Mouse (Mus musculus): ENCODE data around the gene Pdzk1. TPM values are rescaled to one million over a fixed set of nuclear protein-coding genes. Genes with fewer than 3 reads are reported as not detected.

Pdzk1 gene
- polyA plus RNA-seq (2015; fragmentation: Nextera tagmentation; extraction: Ambion mirVana): 0.38 TPM in 1 of 2 replicates, not detected in the other

DNA sequence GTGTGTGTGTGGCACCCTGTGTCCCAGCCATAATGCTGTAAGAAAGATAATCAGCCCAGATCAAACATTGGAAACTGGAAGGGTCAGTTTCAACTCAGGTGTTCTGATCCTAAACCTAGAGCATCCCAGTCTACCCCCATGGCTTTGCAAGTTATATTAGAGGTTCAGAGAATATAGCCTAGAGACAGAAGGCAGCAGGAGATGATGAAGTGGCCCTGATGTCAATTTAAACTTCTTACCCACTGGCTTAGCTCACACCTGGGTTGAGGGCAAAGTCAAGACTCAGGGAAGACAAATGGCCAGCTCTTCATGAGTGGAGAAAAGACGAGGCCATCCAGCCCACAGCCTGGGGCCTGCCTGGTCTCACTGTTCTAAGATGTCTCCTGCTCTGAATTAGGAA lies at the start of gene Pdzk1, which contains the start of gene Cd160:
TSS of gene Pdzk1 (plus strand) at position 301 of the 400 bp plus-strand sequence.
TSS of gene Cd160 (minus strand) at position 368 of the 400 bp plus-strand sequence.
- no peak for ATAC-seq (replicated peaks; ENCODE audit: insufficient number of reproducible peaks, insufficient read depth, low FRiP score, low read depth)
- H3K9me3 ChIP-seq (replicated peaks): no peaks in the 10 kb centered on the region
- H3K4me1 ChIP-seq (replicated peaks): no peaks in the 10 kb centered on the region
- no peaks in the 10 kb centered on the region for H3K36me3 ChIP-seq
- H3K27ac ChIP-seq: no peak within 1 kb of the TSS
- no peak within 1 kb of the TSS for H3K4me3 ChIP-seq
- no peak within 1 kb of the TSS for H3K4me2 ChIP-seq
- no peak within 1 kb of the TSS for H3K9ac ChIP-seq
- H3K27me3 ChIP-seq: peaks cover 3% of the 10 kb centered on the region; the same call in 1 of the 2 replicates
- WGBS: 58% methylated on average over 1 of the region's 1 CpGs

DNA sequence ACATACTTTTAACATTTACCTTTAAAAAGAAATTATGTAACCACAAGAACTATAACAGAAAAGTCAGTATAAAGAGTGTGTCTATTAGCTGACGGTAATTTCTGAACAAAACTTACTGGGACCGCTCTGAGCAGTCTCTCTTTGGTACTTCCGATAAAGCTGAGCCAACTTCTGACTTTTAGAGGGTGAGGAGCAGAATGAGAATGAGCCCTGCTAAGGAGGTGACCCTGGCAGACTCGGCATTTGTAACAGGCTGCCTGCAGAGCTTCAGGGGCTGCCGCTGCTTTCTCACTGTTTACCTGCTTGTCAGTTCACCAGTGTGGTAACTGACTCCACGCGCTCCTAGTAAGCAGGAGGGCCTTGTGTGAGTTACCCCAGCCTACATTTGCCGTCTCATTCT lies 46.8 kb upstream of the Pdzk1 start:
- Histone ChIP-seq H3K4me1 (replicated peaks) (no peaks in the 10 kb centered on the region), H3K27me3 (no peaks in the 10 kb centered on the region), H3K4me3 (no peak overlapping the region), H3K9ac (no peak overlapping the region), H3K9me3 (replicated peaks) (no peaks in the 10 kb centered on the region), H3K4me2 (no peak overlapping the region), H3K36me3 (peaks cover 19% of the 10 kb centered on the region; the same call in 1 of the 2 replicates), H3K27ac (no peak overlapping the region)
- WGBS: 66% methylated on average over 8 of the region's 8 CpGs
- ATAC-seq (replicated peaks; ENCODE audit: insufficient number of reproducible peaks, insufficient read depth, low FRiP score, low read depth): no peak

- 93% methylated on average over 1 of the region's 1 CpGs for WGBS
- Histone ChIP-seq H3K27ac (no peak overlapping the region), H3K36me3 (peaks cover 42% of the 10 kb centered on the region), H3K4me3 (no peak overlapping the region), H3K9ac (no peak overlapping the region), H3K4me2 (no peak overlapping the region), H3K27me3 (no peaks in the 10 kb centered on the region), H3K4me1 (replicated peaks) (no peaks in the 10 kb centered on the region), H3K9me3 (replicated peaks) (no peaks in the 10 kb centered on the region)
- ATAC-seq (replicated peaks; ENCODE audit: insufficient number of reproducible peaks, insufficient read depth, low FRiP score, low read depth): no peak
These were observed 41.3 kb upstream of the Pdzk1 start for GRCm38 (mm10) chr3:96787784-96788183.

GRCm38 (mm10) chr3:96788506-96788905 lies 40.6 kb upstream of the Pdzk1 start:
- H3K9me3 ChIP-seq (replicated peaks): no peaks in the 10 kb centered on the region
- no peak overlapping the region for H3K4me2 ChIP-seq
- no peak overlapping the region for H3K27ac ChIP-seq
- peaks cover 42% of the 10 kb centered on the region for H3K36me3 ChIP-seq
- H3K4me3 ChIP-seq: no peak overlapping the region
- H3K27me3 ChIP-seq: no peaks in the 10 kb centered on the region
- H3K9ac ChIP-seq: no peak overlapping the region
- no peak for ATAC-seq (replicated peaks; ENCODE audit: insufficient number of reproducible peaks, insufficient read depth, low FRiP score, low read depth)
- H3K4me1 ChIP-seq (replicated peaks): no peaks in the 10 kb centered on the region
- WGBS: 80% methylated on average over 8 of the region's 8 CpGs

GRCm38 (mm10) chr3:96800254-96800653 lies 28.8 kb upstream of the Pdzk1 start:
- Histone ChIP-seq H3K27ac (no peak overlapping the region), H3K4me3 (no peak overlapping the region), H3K4me1 (replicated peaks) (peaks cover 5% of the 10 kb centered on the region; the same call in 1 of the 2 replicates), H3K36me3 (peaks cover 3% of the 10 kb centered on the region; the same call in 1 of the 2 replicates), H3K9ac (no peak overlapping the region), H3K9me3 (replicated peaks) (no peaks in the 10 kb centered on the region), H3K4me2 (no peak overlapping the region), H3K27me3 (no peaks in the 10 kb centered on the region)
- ATAC-seq (replicated peaks; ENCODE audit: insufficient number of reproducible peaks, insufficient read depth, low FRiP score, low read depth): no peak
- WGBS: 74% methylated on average over 11 of the region's 11 CpGs

DNA sequence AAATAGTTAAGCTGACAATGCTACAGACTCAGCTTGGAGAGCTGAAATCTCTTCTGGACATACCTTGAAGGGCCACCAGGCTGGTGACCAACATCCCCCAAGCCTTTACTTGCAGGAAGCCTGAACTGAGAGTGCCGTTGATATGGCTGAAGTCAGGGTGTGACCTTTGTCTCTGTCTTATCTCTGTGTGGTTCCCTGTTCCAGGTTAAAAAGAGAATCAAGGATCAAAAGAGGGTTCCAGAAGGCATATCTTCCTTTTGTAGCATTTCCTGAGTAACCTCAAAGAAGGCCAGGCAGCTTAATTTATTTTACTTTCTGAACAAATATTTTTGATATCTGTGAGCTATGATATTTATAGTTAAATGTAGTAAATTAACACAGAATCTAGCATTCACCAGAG lies 26.9 kb upstream of the Pdzk1 start:
- Histone ChIP-seq H3K4me2 (no peak overlapping the region), H3K36me3 (no peaks in the 10 kb centered on the region), H3K9ac (no peak overlapping the region), H3K9me3 (replicated peaks) (no peaks in the 10 kb centered on the region), H3K27me3 (no peaks in the 10 kb centered on the region), H3K4me1 (replicated peaks) (peaks cover 5% of the 10 kb centered on the region; the same call in 1 of the 2 replicates), H3K4me3 (no peak overlapping the region), H3K27ac (no peak overlapping the region)
- WGBS: 30% methylated on average over 1 of the region's 1 CpGs
- ATAC-seq (replicated peaks; ENCODE audit: insufficient number of reproducible peaks, insufficient read depth, low FRiP score, low read depth): no peak

DNA sequence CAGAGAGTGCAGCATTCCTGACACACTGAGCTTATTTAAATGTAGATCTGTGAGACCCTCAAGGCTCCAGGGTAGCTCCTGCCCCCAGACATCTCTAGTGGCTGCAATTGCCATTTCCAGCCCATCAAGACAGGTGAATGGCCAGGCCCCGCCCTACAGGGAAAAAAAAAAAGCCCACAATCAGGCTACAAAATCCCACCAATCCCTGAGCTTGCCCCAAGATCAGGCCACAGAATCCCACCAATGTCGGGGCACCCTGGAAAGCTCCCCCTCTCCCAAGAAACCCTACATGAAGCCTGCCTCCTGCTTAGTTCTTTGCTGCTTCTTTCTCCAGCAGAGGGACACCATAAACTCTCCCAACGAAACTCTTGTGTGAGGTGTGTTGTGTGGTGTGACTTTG lies 20.9 kb upstream of the Pdzk1 start:
- Histone ChIP-seq H3K9ac (no peak overlapping the region), H3K4me2 (no peak overlapping the region), H3K27me3 (no peaks in the 10 kb centered on the region), H3K9me3 (replicated peaks) (no peaks in the 10 kb centered on the region), H3K27ac (no peak overlapping the region), H3K4me1 (replicated peaks) (peaks cover 10% of the 10 kb centered on the region), H3K36me3 (no peaks in the 10 kb centered on the region), H3K4me3 (no peak overlapping the region)
- no peak for ATAC-seq (replicated peaks; ENCODE audit: insufficient number of reproducible peaks, insufficient read depth, low FRiP score, low read depth)
- 86% methylated on average over 3 of the region's 3 CpGs for WGBS

- H3K27me3 ChIP-seq: peaks cover 3% of the 10 kb centered on the region; the same call in 1 of the 2 replicates
- no peak overlapping the region for H3K27ac ChIP-seq
- H3K36me3 ChIP-seq: no peaks in the 10 kb centered on the region
- no peak overlapping the region for H3K9ac ChIP-seq
- H3K4me1 ChIP-seq (replicated peaks): peaks cover 15% of the 10 kb centered on the region
- 36% methylated on average over 3 of the region's 3 CpGs for WGBS
- no peak overlapping the region for H3K4me3 ChIP-seq
- H3K4me2 ChIP-seq: no peak overlapping the region
- no peaks in the 10 kb centered on the region for H3K9me3 ChIP-seq (replicated peaks)
- ATAC-seq (replicated peaks; ENCODE audit: insufficient number of reproducible peaks, insufficient read depth, low FRiP score, low read depth): no peak
These were observed 20.4 kb upstream of the Pdzk1 start for GRCm38 (mm10) chr3:96808651-96809050.

DNA sequence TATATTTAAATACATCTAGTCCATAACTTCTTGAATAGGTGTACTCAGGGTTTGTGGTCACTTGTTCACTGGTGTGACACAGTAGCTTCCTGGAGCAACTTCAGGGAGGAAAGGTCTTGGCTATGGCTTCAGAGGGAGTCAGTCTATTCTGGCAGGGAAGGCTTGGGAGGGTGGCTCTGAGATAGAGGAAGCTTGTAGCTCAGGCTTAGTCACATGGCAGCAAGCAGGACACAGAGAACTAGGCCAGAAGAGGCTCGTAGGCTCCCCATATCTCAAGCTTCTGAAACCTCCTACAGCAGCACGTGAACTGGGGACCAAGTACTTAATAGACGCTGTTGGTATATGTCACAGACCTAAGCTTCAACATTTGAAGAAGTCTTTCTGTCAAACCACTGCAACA lies 17.9 kb upstream of the Pdzk1 start:
- H3K4me2 ChIP-seq: no peak overlapping the region
- H3K27me3 ChIP-seq: peaks cover 5% of the 10 kb centered on the region; the same call in 1 of the 2 replicates
- H3K27ac ChIP-seq: no peak overlapping the region
- ATAC-seq (replicated peaks; ENCODE audit: insufficient number of reproducible peaks, insufficient read depth, low FRiP score, low read depth): no peak
- no peaks in the 10 kb centered on the region for H3K36me3 ChIP-seq
- H3K4me3 ChIP-seq: no peak overlapping the region
- 67% methylated on average over 3 of the region's 3 CpGs for WGBS
- H3K4me1 ChIP-seq (replicated peaks): peaks cover 18% of the 10 kb centered on the region
- H3K9ac ChIP-seq: no peak overlapping the region
- no peaks in the 10 kb centered on the region for H3K9me3 ChIP-seq (replicated peaks)

DNA sequence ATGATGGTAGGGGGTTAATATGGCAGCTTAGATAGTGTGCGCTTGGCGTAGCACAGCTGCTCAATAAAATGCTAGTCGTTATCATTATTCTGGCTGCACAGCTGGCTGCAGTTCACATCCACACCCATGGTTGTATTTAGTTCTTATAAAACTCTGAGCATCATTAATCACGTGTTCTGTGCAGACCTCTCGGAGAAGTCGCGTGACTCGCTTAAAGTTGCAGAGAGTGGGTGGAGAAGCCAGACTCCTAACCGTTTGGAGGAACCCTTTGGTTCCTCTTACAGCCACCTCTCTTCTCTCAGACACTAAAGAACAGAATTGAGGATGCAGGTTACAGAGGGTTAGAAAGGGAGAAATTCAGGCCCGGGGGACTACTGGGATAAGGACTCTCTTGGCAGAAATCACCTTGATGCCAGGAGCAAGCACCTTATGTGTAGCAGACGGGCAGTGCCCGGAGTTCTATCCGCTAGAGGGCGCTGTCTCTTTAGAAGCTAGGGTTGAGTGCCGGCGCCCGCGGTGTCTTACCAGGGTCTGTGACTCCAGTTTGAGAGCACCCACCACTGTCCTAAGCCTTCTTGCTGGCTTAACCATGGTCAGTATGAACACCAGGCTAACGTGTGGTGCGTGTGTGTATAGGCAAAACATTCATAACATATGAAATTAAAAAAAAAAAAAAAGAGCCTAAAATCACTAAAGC lies 16.5 kb upstream of the Pdzk1 start:
- Histone ChIP-seq H3K27me3 (peaks cover 5% of the 10 kb centered on the region; the same call in 1 of the 2 replicates), H3K4me2 (peak overlapping the region; percentile 55), H3K9me3 (replicated peaks) (no peaks in the 10 kb centered on the region), H3K4me1 (replicated peaks) (peaks cover 18% of the 10 kb centered on the region), H3K36me3 (no peaks in the 10 kb centered on the region), H3K4me3 (peak overlapping the region; percentile 26; the same call in 1 of the 2 replicates), H3K27ac (no peak overlapping the region), H3K9ac (no peak overlapping the region)
- 35% methylated on average over 20 of the region's 20 CpGs for WGBS
- no peak for ATAC-seq (replicated peaks; ENCODE audit: insufficient number of reproducible peaks, insufficient read depth, low FRiP score, low read depth)

GRCm38 (mm10) chr3:96813106-96813505 lies 16.0 kb upstream of the Pdzk1 start:
- peaks cover 5% of the 10 kb centered on the region; the same call in 1 of the 2 replicates for H3K27me3 ChIP-seq

More at GRCm38 (mm10) chr3:96813106-96813505, 16.0 kb upstream of the Pdzk1 start:
- no peak overlapping the region for H3K27ac ChIP-seq
- no peaks in the 10 kb centered on the region for H3K9me3 ChIP-seq (replicated peaks)
- H3K36me3 ChIP-seq: no peaks in the 10 kb centered on the region
- peak; percentile 65 for ATAC-seq (replicated peaks; ENCODE audit: insufficient number of reproducible peaks, insufficient read depth, low FRiP score, low read depth)
- H3K4me2 ChIP-seq: peak overlapping the region; percentile 55
- H3K9ac ChIP-seq: no peak overlapping the region
- peak overlapping the region; percentile 26 for H3K4me3 ChIP-seq
- 6% methylated on average over 9 of the region's 9 CpGs for WGBS
- peaks cover 18% of the 10 kb centered on the region for H3K4me1 ChIP-seq (replicated peaks)

Data from heart, embryonic 15.5 days (tissue).